Mouse (Mus musculus) stomach, postnatal 0 days (tissue): Measurements from ENCODE around the gene Dnah5. TPM values are rescaled to one million over a fixed set of nuclear protein-coding genes. Genes with fewer than 3 reads are reported as not detected.

Experiments used
- ATAC-seq: fragments of 200-750 bp; cut with Nextera tagmentation; 2 replicates; pipeline ENCODE4 v1.8.0; 2017; ENCODE audit not compliant: low FRiP score, low TSS enrichment
- DNase-seq: peaks from one replicate; pipeline ENCODE4 v3.0.0-alpha.2; 2016; ENCODE audit warnings: low spot score
- H3K27ac ChIP-seq: fragments of 300-500 bp; sonication (generic); replicated peaks from 2 replicates; pipeline ENCODE4 v1.5.1; 2014; ENCODE audit warnings: mild to moderate bottlenecking, control low read depth
- H3K27me3 ChIP-seq: fragments of 300-500 bp; sonication (generic); 2 replicates; pipeline ENCODE4 v1.6.1; 2014; ENCODE audit warnings: low read length; ENCODE audit not compliant: control insufficient read depth, insufficient read depth
- H3K36me3 ChIP-seq: fragments of 300-500 bp; sonication (generic); 2 replicates; pipeline ENCODE4 v1.6.1; 2014; ENCODE audit warnings: low read length, mixed read lengths; ENCODE audit not compliant: control insufficient read depth, insufficient read depth
- H3K4me1 ChIP-seq: fragments of 300-500 bp; sonication (generic); replicated peaks from 2 replicates; pipeline ENCODE4 v1.6.1; 2014; ENCODE audit warnings: antibody characterized with exemption; ENCODE audit not compliant: control insufficient read depth, insufficient read depth
- H3K4me2 ChIP-seq: fragments of 300-500 bp; sonication (generic); replicated peaks from 2 replicates; pipeline ENCODE4 v1.6.1; 2014; ENCODE audit warnings: low read depth, mild to moderate bottlenecking, control low read depth, moderate library complexity
- H3K4me3 ChIP-seq: fragments of 300-500 bp; sonication (generic); 2 replicates; pipeline ENCODE4 v1.5.1; 2014; ENCODE audit warnings: low read depth, low read length, control low read depth
- H3K9ac ChIP-seq: fragments of 300-500 bp; sonication (generic); 2 replicates; pipeline ENCODE4 v1.6.1; 2014; ENCODE audit warnings: mild to moderate bottlenecking, low read length, control low read depth, mixed read lengths
- H3K9me3 ChIP-seq: fragments of 300-500 bp; sonication (generic); 2 replicates; pipeline ENCODE4 v1.6.1; 2016; ENCODE audit warnings: low read length; ENCODE audit not compliant: control insufficient read depth
- CTCF ChIP-seq: IDR thresholded peaks from 2 replicates; pipeline ENCODE4 v1.5.1; 2016; ENCODE audit warnings: antibody characterized with exemption, low read depth, mild to moderate bottlenecking, moderate library complexity
- EP300 ChIP-seq: optimal IDR thresholded peaks from 2 replicates; pipeline ENCODE3; 2016; ENCODE audit warnings: antibody characterized with exemption
- WGBS: fragments of 180-500 bp; shearing (Covaris S2); extraction: QIAGEN DNeasy Blood & Tissue Kit; methylation state at CpG from one replicate; pipeline ENCODE4 v1.1.7; 2014; 5-methylcytosine and 5-hydroxymethylcytosine counted together
- polyA plus RNA-seq: library from polyadenylated mRNA; unstranded; fragments of >200 nt; fragmentation: Nextera tagmentation; extraction: Ambion mirVana; gene quantifications from 2 replicates; pipeline ENCODE4 v1.2.1, GENCODE M21; 2015

Dnah5 gene
- polyA plus RNA-seq, 1 experiment from 2014 or later = 0.01 TPM

DNA sequence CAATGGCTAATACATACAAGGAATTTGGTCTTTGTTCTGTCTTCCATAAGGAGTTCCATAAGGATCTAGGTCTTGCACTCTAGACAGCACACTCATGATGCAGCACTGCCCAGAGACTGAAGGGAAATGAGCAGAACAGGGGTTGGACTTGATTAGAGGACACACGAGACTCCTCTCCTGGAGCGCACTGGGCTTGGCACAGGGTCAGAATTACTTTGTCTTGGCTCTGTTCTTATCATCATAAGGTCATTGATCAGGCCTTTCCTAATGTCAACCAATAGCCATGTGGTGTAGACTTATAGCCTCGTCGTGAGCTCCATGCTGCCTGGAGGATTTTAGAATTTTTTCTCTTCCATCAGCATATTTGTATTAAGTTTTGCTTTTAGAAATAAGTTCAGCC, 107.0 kb downstream of the Dnah5 start:
- no peaks in the 10 kb centered on the region for H3K36me3 ChIP-seq

DNA sequence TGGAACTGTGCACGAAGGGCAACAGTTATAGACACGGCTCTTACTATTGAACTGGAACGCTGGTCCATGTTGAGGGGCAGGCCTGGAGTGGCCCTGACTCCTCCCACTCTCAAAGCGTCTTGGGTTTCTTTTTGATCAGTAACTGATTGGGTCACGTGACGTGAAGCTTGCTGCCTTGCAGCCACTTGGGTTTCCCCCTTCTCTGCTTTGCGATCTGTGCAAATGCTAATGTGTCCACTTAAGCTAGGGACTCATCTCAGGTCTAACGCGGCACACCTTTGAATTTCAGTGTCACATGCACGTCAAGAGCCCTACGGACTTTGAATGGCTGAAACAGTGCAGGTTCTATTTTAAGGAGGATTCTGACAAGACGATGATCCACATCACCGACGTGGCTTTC, 109.9 kb downstream of the Dnah5 start:
- TF ChIP-seq CTCF (no peak), EP300 (no peak)
- ATAC-seq = no peak
- Histone ChIP-seq H3K9me3 (no peaks in the 10 kb centered on the region), H3K36me3 (no peaks in the 10 kb centered on the region), H3K4me3 (no peak overlapping the region), H3K27me3 (no peaks in the 10 kb centered on the region), H3K4me2 (no peak overlapping the region), H3K27ac (no peak overlapping the region), H3K9ac (no peak overlapping the region), H3K4me1 (no peaks in the 10 kb centered on the region)
- WGBS = 74% methylated on average over 14 of the region's 14 CpGs
- no peak for DNase-seq

More for the DNA sequence above, 107.0 kb downstream of the Dnah5 start:
- WGBS = 70% methylated on average over 4 of the region's 4 CpGs
- no peak for ATAC-seq
- H3K4me1 ChIP-seq = no peaks in the 10 kb centered on the region
- no peak overlapping the region for H3K4me2 ChIP-seq
- H3K27me3 ChIP-seq = no peaks in the 10 kb centered on the region
- DNase-seq = no peak
- no peak overlapping the region for H3K27ac ChIP-seq
- TF ChIP-seq CTCF (no peak), EP300 (no peak)
- H3K9ac ChIP-seq = no peak overlapping the region
- H3K4me3 ChIP-seq = no peak overlapping the region
- H3K9me3 ChIP-seq = no peaks in the 10 kb centered on the region

DNA sequence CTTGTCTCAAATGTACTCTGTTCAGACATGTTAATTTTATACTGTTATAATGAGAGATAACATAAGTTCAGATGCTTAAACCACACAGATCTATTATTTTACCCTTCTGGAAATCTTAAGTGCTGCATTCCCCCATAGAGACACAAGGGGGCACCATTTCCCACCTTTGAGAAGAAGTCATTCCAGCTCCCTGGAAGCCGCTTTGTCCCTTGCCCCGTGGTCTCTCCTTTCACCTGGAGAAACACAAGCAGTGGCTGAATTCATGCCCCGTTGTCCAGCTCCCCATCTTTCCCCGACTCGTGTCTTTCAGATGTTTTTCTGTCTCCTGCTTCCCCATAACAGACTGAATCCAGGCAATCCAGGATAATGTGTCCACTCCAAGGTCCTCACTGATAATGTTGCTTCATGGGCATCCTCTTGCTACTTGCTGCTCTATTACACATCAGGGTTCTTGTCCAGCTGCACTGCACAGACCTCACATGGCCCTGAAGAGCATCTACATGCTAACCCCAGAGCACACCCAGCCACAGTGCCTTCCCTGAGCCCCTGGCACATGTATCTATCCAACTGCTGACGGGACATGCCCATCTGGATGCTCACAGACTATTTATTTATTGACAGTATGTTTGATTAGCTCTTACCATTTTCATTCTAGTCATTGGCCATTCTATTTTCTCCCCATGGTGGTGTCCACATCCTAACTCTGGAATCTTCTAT, 112.4 kb downstream of the Dnah5 start:
- ATAC-seq (no peak), DNase-seq (peak; percentile 46)
- Histone ChIP-seq H3K9ac (no peak overlapping the region), H3K36me3 (no peaks in the 10 kb centered on the region), H3K4me2 (no peak overlapping the region), H3K27me3 (no peaks in the 10 kb centered on the region), H3K4me3 (no peak overlapping the region), H3K27ac (no peak overlapping the region), H3K4me1 (no peaks in the 10 kb centered on the region), H3K9me3 (no peaks in the 10 kb centered on the region)
- 27% methylated on average over 6 of the region's 6 CpGs for whole genome bisulfite sequencing
- no peak for TF ChIP-seq EP300
- peak; percentile 85 for TF ChIP-seq CTCF

DNA sequence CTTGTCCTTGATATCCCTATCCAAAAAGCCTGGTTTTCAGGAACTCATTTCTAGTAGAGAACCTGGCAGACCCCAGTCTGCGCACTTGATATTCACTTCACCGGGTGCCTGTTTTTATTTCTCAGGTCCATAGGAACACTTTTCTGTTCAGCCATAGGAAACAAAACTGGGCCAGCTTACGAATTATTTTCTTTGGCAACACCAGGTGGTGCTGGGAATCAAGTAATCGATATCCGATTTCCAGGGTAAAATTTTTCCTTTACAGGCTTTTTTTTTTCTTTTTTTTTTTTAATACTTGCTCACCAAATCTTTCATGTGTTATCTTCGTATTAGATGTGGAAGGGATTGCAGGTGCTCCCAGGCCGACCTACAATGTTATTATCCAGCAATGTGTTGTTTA, 119.0 kb downstream of the Dnah5 start:
- no peak for DNase-seq
- H3K9ac ChIP-seq = no peak overlapping the region
- ATAC-seq = no peak
- no peaks in the 10 kb centered on the region for H3K9me3 ChIP-seq
- 84% methylated on average over 7 of the region's 7 CpGs for WGBS
- no peak overlapping the region for H3K27ac ChIP-seq
- H3K36me3 ChIP-seq = no peaks in the 10 kb centered on the region
- H3K4me3 ChIP-seq = no peak overlapping the region
- no peaks in the 10 kb centered on the region for H3K27me3 ChIP-seq
- TF ChIP-seq EP300 (no peak), CTCF (no peak)
- H3K4me2 ChIP-seq = no peak overlapping the region
- no peaks in the 10 kb centered on the region for H3K4me1 ChIP-seq

DNA sequence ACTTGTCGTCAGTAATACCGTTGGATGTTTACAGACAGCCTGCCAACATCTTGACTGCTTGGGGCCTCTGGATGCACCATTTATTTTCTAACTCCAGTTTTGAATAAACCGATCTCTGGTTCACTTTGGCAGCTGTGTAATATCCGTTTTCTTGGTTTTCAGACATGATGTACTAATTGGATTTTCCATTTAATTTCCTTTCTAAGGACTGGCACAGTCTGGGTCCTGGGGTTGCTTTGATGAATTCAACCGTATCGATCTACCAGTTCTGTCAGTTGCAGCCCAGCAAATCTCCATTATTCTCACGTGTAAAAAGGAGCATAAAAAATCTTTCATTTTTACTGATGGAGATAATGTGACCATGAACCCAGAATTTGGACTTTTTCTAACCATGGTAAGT, 123.4 kb downstream of the Dnah5 start:
- ATAC-seq (no peak), DNase-seq (no peak)
- no peaks in the 10 kb centered on the region for H3K9me3 ChIP-seq
- H3K9ac ChIP-seq = no peak overlapping the region
- WGBS = 64% methylated on average over 7 of the region's 7 CpGs
- no peak overlapping the region for H3K4me3 ChIP-seq
- H3K27ac ChIP-seq = no peak overlapping the region
- H3K27me3 ChIP-seq = no peaks in the 10 kb centered on the region
- no peak overlapping the region for H3K4me2 ChIP-seq
- H3K36me3 ChIP-seq = no peaks in the 10 kb centered on the region
- TF ChIP-seq EP300 = no peak
- TF ChIP-seq CTCF = no peak
- no peaks in the 10 kb centered on the region for H3K4me1 ChIP-seq

DNA sequence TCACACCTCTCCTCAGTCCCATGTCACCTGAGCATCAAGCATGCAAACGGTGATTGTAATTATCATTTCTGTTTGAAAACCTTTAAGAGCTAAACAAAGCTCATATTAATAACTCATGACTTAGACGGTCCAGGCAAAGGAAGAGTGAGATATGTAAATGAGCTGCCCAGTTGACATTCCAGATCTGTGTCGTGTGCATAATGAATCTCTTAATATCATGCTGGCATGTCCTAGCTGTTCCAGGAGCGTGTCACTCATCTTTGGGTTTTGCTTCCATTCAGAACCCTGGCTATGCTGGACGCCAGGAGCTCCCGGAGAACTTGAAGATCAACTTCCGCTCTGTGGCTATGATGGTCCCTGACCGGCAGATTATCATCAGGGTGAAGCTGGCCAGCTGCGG, 123.9 kb downstream of the Dnah5 start:
- Histone ChIP-seq H3K36me3 (no peaks in the 10 kb centered on the region), H3K4me3 (no peak overlapping the region), H3K4me1 (no peaks in the 10 kb centered on the region), H3K4me2 (no peak overlapping the region), H3K27ac (no peak overlapping the region), H3K27me3 (no peaks in the 10 kb centered on the region), H3K9ac (no peak overlapping the region), H3K9me3 (no peaks in the 10 kb centered on the region)
- WGBS = 86% methylated on average over 9 of the region's 9 CpGs
- ATAC-seq (no peak), DNase-seq (no peak)
- no peak for TF ChIP-seq CTCF
- TF ChIP-seq EP300 = no peak
